ENCODE assay signal across 8 mouse cellular contexts in genomic region chr16:90142574-90143415, GRCm38 (mm10). TPM values are rescaled to one million over a fixed set of nuclear protein-coding genes. Genes with fewer than 3 reads are reported as not detected.
A peak's percentile ranks its signal among the peaks of the same experiment; 100 is the strongest.
DNase-seq lines count a peak whose midpoint lies in the region; ATAC-seq and TF ChIP-seq lines count a peak whose summit lies in the region.

No protein-coding gene starts in this region.

- intact Hi-C loops in left cerebral cortex, postnatal 36 days (cut with DNase I), result loop anchor here (5.0 kb wide), 1 partner anchor 90 kb away; no protein-coding TSS in a partner anchor

- H3K27me3 ChIP-seq in cerebellum, adult 2 months (ENCODE audit: control insufficient read depth, insufficient read depth, low read length), result no peaks in the 10 kb centered on the region
- H3K27me3 ChIP-seq in intestine, embryonic 16.5 days (replicated peaks; ENCODE audit: control insufficient read depth, insufficient read depth, low read length), result no peaks in the 10 kb centered on the region
- peaks cover 78% of the 10 kb centered on the region for H3K27me3 ChIP-seq in midbrain, embryonic 10.5 days (ENCODE audit: low read depth, poor library complexity, severe bottlenecking)

- no peak for TF ChIP-seq POLR2A in cerebellum, adult 2 months (IDR thresholded peaks at IDR 0.05; ENCODE audit: borderline replicate concordance, insufficient read depth, low read length)

- H3K4me3 ChIP-seq in cerebellum, adult 2 months (replicated peaks; ENCODE audit: insufficient read depth, low read depth, low read length), result peak overlapping the region; percentile 89
- peak overlapping the region; percentile 72 for H3K4me3 ChIP-seq in intestine, embryonic 16.5 days (ENCODE audit: low read length)
- peak overlapping the region; percentile 75 for H3K4me3 ChIP-seq in midbrain, embryonic 10.5 days

- peak; percentile 7; the same call in 1 of the 2 replicates for ATAC-seq in frontal cortex, adult (ENCODE audit: low TSS enrichment)
- ATAC-seq in intestine, embryonic 16.5 days, result peak; percentile 0; the same call in 1 of the 2 replicates

- no peaks in the 10 kb centered on the region for H3K36me3 ChIP-seq in intestine, embryonic 16.5 days (ENCODE audit: control insufficient read depth, insufficient read depth, low read length)
- H3K36me3 ChIP-seq in midbrain, embryonic 10.5 days, result peaks cover 5% of the 10 kb centered on the region

- no peaks in the 10 kb centered on the region for H3K9me3 ChIP-seq in intestine, embryonic 16.5 days (ENCODE audit: control insufficient read depth, low read length)
- H3K9me3 ChIP-seq in midbrain, embryonic 10.5 days (replicated peaks), result no peaks in the 10 kb centered on the region

- DNase-seq in adrenal gland, adult (ENCODE audit: inconsistent age in 2 of 2, low spot score in 1 of 2), result peak; percentile 76 to 87
- DNase-seq in adrenal gland, adult 8-10 months, result no peak
- peak; percentile 71 to 73 for DNase-seq in cerebellum, adult 2 months
- peak; percentile 43 to 60 for DNase-seq in left cerebral cortex, postnatal 36 days (ENCODE audit: low spot score in 2 of 2)
- DNase-seq in midbrain, embryonic 10.5 days (ENCODE audit: low spot score), result peak; percentile 70
- DNase-seq in spleen, postnatal 10 days (ENCODE audit: low spot score in 2 of 2), result peak; percentile 60 to 70

- H3K4me1 ChIP-seq in cerebellum, adult 2 months (ENCODE audit: control insufficient read depth, insufficient read depth, low read length), result no peaks in the 10 kb centered on the region
- H3K4me1 ChIP-seq in intestine, embryonic 16.5 days (ENCODE audit: control insufficient read depth, insufficient read depth, low read length), result peaks cover 14% of the 10 kb centered on the region
- H3K4me1 ChIP-seq in midbrain, embryonic 10.5 days, result peaks cover 51% of the 10 kb centered on the region

- H3K4me2 ChIP-seq in intestine, embryonic 16.5 days (ENCODE audit: low read depth, low read length), result peak overlapping the region; percentile 99

- H3K9ac ChIP-seq in intestine, embryonic 16.5 days (ENCODE audit: low read depth, low read length), result peak overlapping the region; percentile 78

- no peak for TF ChIP-seq CTCF in cerebellum, adult 2 months (IDR thresholded peaks at IDR 0.05; ENCODE audit: borderline replicate concordance, insufficient read depth, low read depth, low read length)

- H3K27ac ChIP-seq in cerebellum, adult 2 months (ENCODE audit: insufficient read depth, low read length), result peak overlapping the region; percentile 10; the same call in 1 of the 2 replicates
- peak overlapping the region; percentile 52; the same call in 1 of the 2 replicates for H3K27ac ChIP-seq in intestine, embryonic 16.5 days (ENCODE audit: low read length)
- H3K27ac ChIP-seq in midbrain, embryonic 10.5 days (replicated peaks), result peak overlapping the region; percentile 98

- WGBS in cerebellum, adult 2 months, result under 1% methylated on average over 57 of the region's 57 CpGs
- under 1% methylated on average over 57 of the region's 57 CpGs for WGBS in intestine, embryonic 16.5 days
- under 1% methylated on average over 57 of the region's 57 CpGs for WGBS in midbrain, embryonic 10.5 days

RNA-seq across cellular contexts. Expression of gene Tiam1, which starts 0.8 kb away (rescaled TPM):
- total RNA-seq in adrenal gland, adult 8-10 months (2022), result 100 to 1,000 TPM in 1 of 4 experiments, 10 to 100 TPM in 3; 69.6 to 107 (median 85.5) TPM
- 73.6 and 88.5 TPM in 2 replicates for polyA plus RNA-seq in cerebellum, adult 2 months (2012; rRNA removed)
- 7.4 and 8.1 TPM in 2 replicates for polyA plus RNA-seq in intestine, embryonic 16.5 days (2015; fragmentation: Nextera tagmentation; extraction: Ambion mirVana)
- 100 to 1,000 TPM in 1 of 2 experiments, 10 to 100 TPM in 1; 96.9 to 124 TPM for total RNA-seq in left cerebral cortex, postnatal 36 days (2021)
- polyA plus RNA-seq in midbrain, embryonic 10.5 days (2016; fragmentation: Nextera tagmentation; extraction: Ambion mirVana), result 13.8 and 13.9 TPM in 2 replicates

Comparison
In these comparisons a context has a peak if more than half of its experiments do, and no peak if none do; other contexts are left out.
1. H3K27ac ChIP-seq: peak in every context shown above with its lines; median percentile 98 in midbrain, embryonic 10.5 days; 52 in intestine, embryonic 16.5 days; 10 in cerebellum, adult 2 months.